In the genomic region with DNA sequence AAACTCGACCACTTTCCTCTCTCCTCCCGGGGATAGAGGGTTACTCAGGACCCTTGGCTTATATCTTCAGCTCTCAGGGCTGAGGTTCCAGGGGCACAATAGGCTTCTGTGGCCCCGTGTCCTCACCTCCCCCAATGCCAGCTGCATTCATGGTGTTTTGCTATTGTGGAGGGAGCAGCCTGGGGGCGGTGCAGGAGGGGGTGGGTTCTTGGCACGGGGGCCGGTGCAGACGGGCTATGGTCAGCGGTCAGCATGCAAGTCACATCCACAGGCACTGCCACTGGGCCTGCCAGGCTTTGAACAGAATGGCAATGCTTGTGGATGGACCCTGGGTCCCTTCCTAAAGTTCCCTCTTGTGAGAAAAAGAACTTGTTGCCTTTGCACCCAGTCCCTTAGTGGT, we compare ENCODE assay signal across 9 mouse cellular contexts. TPM values are rescaled to one million over a fixed set of nuclear protein-coding genes. Genes with fewer than 3 reads are reported as not detected.
A peak's percentile ranks its signal among the peaks of the same experiment; 100 is the strongest.
DNase-seq lines count a peak whose midpoint lies in the region; ATAC-seq and TF ChIP-seq lines count a peak whose summit lies in the region.
"Had no signal": no experiment of that assay in that cellular context is flagged by ENCODE, and none has a peak within 500 bp of the region (broad histone marks: within the 10 kb centered on the region; RNA-seq: fewer than 3 reads in every experiment).

No protein-coding gene starts in this region.

- H3K4me3 ChIP-seq in liver, embryonic 11.5 days (ENCODE audit: low read depth, low read length): no peak overlapping the region
- no peak overlapping the region for H3K4me3 ChIP-seq in liver, embryonic 12.5 days
- H3K4me3 ChIP-seq in embryonic facial prominence, embryonic 14.5 days (ENCODE audit: low read depth, low read length): peak overlapping the region; percentile 78
- H3K4me3 ChIP-seq in intestine, embryonic 14.5 days (ENCODE audit: low read depth, low read length): peak overlapping the region; percentile 83; the same call in 1 of the 2 replicates
- H3K4me3 ChIP-seq in liver, embryonic 13.5 days (replicated peaks): no peak overlapping the region
- peak overlapping the region; percentile 78 for H3K4me3 ChIP-seq in stomach, postnatal 0 days (ENCODE audit: low read depth, low read length)

- 56% methylated on average over 8 of the region's 8 CpGs for WGBS in liver, embryonic 11.5 days
- WGBS in liver, embryonic 12.5 days (ENCODE audit: insufficient replicate concordance): 53% methylated on average over 8 of the region's 8 CpGs
- 36% methylated on average over 8 of the region's 8 CpGs for WGBS in embryonic facial prominence, embryonic 14.5 days
- 35% methylated on average over 8 of the region's 8 CpGs for WGBS in intestine, embryonic 14.5 days
- WGBS in liver, embryonic 13.5 days (ENCODE audit: insufficient replicate concordance): 49% methylated on average over 8 of the region's 8 CpGs
- 48% methylated on average over 8 of the region's 8 CpGs for WGBS in stomach, postnatal 0 days

- H3K9me3 ChIP-seq in liver, embryonic 11.5 days (ENCODE audit: control insufficient read depth, low read length): no peaks in the 10 kb centered on the region
- no peaks in the 10 kb centered on the region for H3K9me3 ChIP-seq in liver, embryonic 12.5 days (replicated peaks)
- no peaks in the 10 kb centered on the region for H3K9me3 ChIP-seq in embryonic facial prominence, embryonic 14.5 days (ENCODE audit: control insufficient read depth, low read length)
- no peaks in the 10 kb centered on the region for H3K9me3 ChIP-seq in intestine, embryonic 14.5 days (ENCODE audit: control insufficient read depth, low read length)
- no peaks in the 10 kb centered on the region for H3K9me3 ChIP-seq in liver, embryonic 13.5 days (replicated peaks)
- H3K9me3 ChIP-seq in stomach, postnatal 0 days (ENCODE audit: control insufficient read depth, low read length): no peaks in the 10 kb centered on the region

- H3K27ac ChIP-seq in liver, embryonic 11.5 days (ENCODE audit: low read depth, low read length): no peak overlapping the region
- H3K27ac ChIP-seq in liver, embryonic 12.5 days: no peak overlapping the region
- peak overlapping the region; percentile 74; the same call in 1 of the 2 replicates for H3K27ac ChIP-seq in embryonic facial prominence, embryonic 14.5 days (replicated peaks; ENCODE audit: low read depth, low read length)
- no peak overlapping the region for H3K27ac ChIP-seq in intestine, embryonic 14.5 days (ENCODE audit: low read depth)
- H3K27ac ChIP-seq in liver, embryonic 13.5 days: no peak overlapping the region
- H3K27ac ChIP-seq in stomach, postnatal 0 days (replicated peaks): 0 out of 2 replicates have a peak overlapping the region, but pooled peaks have one; percentile 2

- no peak for TF ChIP-seq EP300 in stomach, postnatal 0 days (optimal IDR thresholded peaks at IDR 0.05)

- H3K9ac ChIP-seq in liver, embryonic 11.5 days (ENCODE audit: low read depth, low read length): no peak overlapping the region
- H3K9ac ChIP-seq in liver, embryonic 12.5 days: no peak overlapping the region
- peak overlapping the region; percentile 86; the same call in 1 of the 2 replicates for H3K9ac ChIP-seq in embryonic facial prominence, embryonic 14.5 days (ENCODE audit: low read depth, low read length)
- 0 out of 2 replicates have a peak overlapping the region, but pooled peaks have one; percentile 2 for H3K9ac ChIP-seq in intestine, embryonic 14.5 days (ENCODE audit: low read length)
- no peak overlapping the region for H3K9ac ChIP-seq in liver, embryonic 13.5 days
- peak overlapping the region; percentile 9; the same call in 1 of the 2 replicates for H3K9ac ChIP-seq in stomach, postnatal 0 days (ENCODE audit: low read length)

- peaks cover 20% of the 10 kb centered on the region for H3K4me1 ChIP-seq in liver, embryonic 11.5 days (replicated peaks; ENCODE audit: control insufficient read depth, insufficient read depth, low read length)
- H3K4me1 ChIP-seq in liver, embryonic 12.5 days: peaks cover 44% of the 10 kb centered on the region
- peaks cover 38% of the 10 kb centered on the region for H3K4me1 ChIP-seq in embryonic facial prominence, embryonic 14.5 days (ENCODE audit: control insufficient read depth, insufficient read depth, low read length)
- peaks cover 35% of the 10 kb centered on the region for H3K4me1 ChIP-seq in intestine, embryonic 14.5 days (replicated peaks; ENCODE audit: control insufficient read depth, insufficient read depth, low read length)
- H3K4me1 ChIP-seq in liver, embryonic 13.5 days (replicated peaks): peaks cover 45% of the 10 kb centered on the region
- peaks cover 7% of the 10 kb centered on the region; the same call in 1 of the 2 replicates for H3K4me1 ChIP-seq in stomach, postnatal 0 days (replicated peaks; ENCODE audit: control insufficient read depth, insufficient read depth)

- no peaks in the 10 kb centered on the region; the same call in 1 of the 2 replicates for H3K27me3 ChIP-seq in liver, embryonic 11.5 days (replicated peaks; ENCODE audit: control insufficient read depth, insufficient read depth, low read length)
- peaks cover 57% of the 10 kb centered on the region for H3K27me3 ChIP-seq in liver, embryonic 12.5 days (replicated peaks)
- H3K27me3 ChIP-seq in embryonic facial prominence, embryonic 14.5 days (replicated peaks; ENCODE audit: control insufficient read depth, insufficient read depth, low read length): no peaks in the 10 kb centered on the region
- no peaks in the 10 kb centered on the region for H3K27me3 ChIP-seq in intestine, embryonic 14.5 days (replicated peaks; ENCODE audit: control insufficient read depth, insufficient read depth, low read length)
- peaks cover 18% of the 10 kb centered on the region for H3K27me3 ChIP-seq in liver, embryonic 13.5 days
- no peaks in the 10 kb centered on the region for H3K27me3 ChIP-seq in stomach, postnatal 0 days (ENCODE audit: control insufficient read depth, insufficient read depth, low read length)
- H3K27me3 ChIP-seq: Patski had no signal

- TF ChIP-seq CTCF in stomach, postnatal 0 days (IDR thresholded peaks at IDR 0.05; ENCODE audit: low read depth): 0 out of 2 replicates have a peak, but pooled peaks have one; percentile 13

- H3K4me2 ChIP-seq in liver, embryonic 11.5 days: 0 out of 2 replicates have a peak overlapping the region, but pooled peaks have one; percentile 14
- H3K4me2 ChIP-seq in liver, embryonic 12.5 days: no peak overlapping the region
- H3K4me2 ChIP-seq in embryonic facial prominence, embryonic 14.5 days (ENCODE audit: low read depth, low read length): peak overlapping the region; percentile 90
- peak overlapping the region; percentile 73 for H3K4me2 ChIP-seq in intestine, embryonic 14.5 days (ENCODE audit: low read length)
- H3K4me2 ChIP-seq in liver, embryonic 13.5 days: peak overlapping the region; percentile 94
- H3K4me2 ChIP-seq in stomach, postnatal 0 days (replicated peaks; ENCODE audit: low read depth): peak overlapping the region; percentile 86

- DNase-seq in liver, embryonic 11.5 days (ENCODE audit: low spot score): no peak
- DNase-seq in embryonic facial prominence, embryonic 14.5 days (ENCODE audit: low spot score): no peak
- DNase-seq in intestine, embryonic 14.5 days (ENCODE audit: low spot score): no peak
- DNase-seq in liver, embryonic 13.5 days: no peak
- DNase-seq in stomach, postnatal 0 days (ENCODE audit: low spot score): no peak
- DNase-seq in urinary bladder, postnatal 10 days (ENCODE audit: low spot score): no peak
- no peak for DNase-seq in ovary, adult 18-20 months (ENCODE audit: low spot score)

- H3K36me3 ChIP-seq in liver, embryonic 11.5 days (ENCODE audit: control insufficient read depth, insufficient read depth, low read length): no peaks in the 10 kb centered on the region
- H3K36me3 ChIP-seq in liver, embryonic 12.5 days: no peaks in the 10 kb centered on the region
- H3K36me3 ChIP-seq in embryonic facial prominence, embryonic 14.5 days (ENCODE audit: control insufficient read depth, insufficient read depth, low read length): no peaks in the 10 kb centered on the region
- H3K36me3 ChIP-seq in intestine, embryonic 14.5 days (ENCODE audit: control insufficient read depth, insufficient read depth, low read length): peaks cover 7% of the 10 kb centered on the region; the same call in 1 of the 2 replicates
- H3K36me3 ChIP-seq in liver, embryonic 13.5 days: no peaks in the 10 kb centered on the region
- no peaks in the 10 kb centered on the region for H3K36me3 ChIP-seq in stomach, postnatal 0 days (ENCODE audit: control insufficient read depth, insufficient read depth, low read length)

- ATAC-seq in liver, embryonic 11.5 days (replicated peaks; ENCODE audit: low FRiP score): no peak
- no peak for ATAC-seq in liver, embryonic 12.5 days
- ATAC-seq in embryonic facial prominence, embryonic 14.5 days (ENCODE audit: low read depth): no peak
- ATAC-seq in intestine, embryonic 14.5 days (replicated peaks; ENCODE audit: low FRiP score, low TSS enrichment, low read depth): no peak
- ATAC-seq in liver, embryonic 13.5 days (ENCODE audit: low read depth): no peak
- ATAC-seq in stomach, postnatal 0 days (ENCODE audit: low FRiP score, low TSS enrichment): no peak
- ATAC-seq: Patski had no signal

RNA-seq across cellular contexts. Expression of a gene that starts 2.9 kb away (rescaled TPM):
- 11.3 and 13.4 TPM in 2 replicates for polyA plus RNA-seq in liver, embryonic 11.5 days (2014; fragmentation: Nextera tagmentation; extraction: Ambion mirVana)
- polyA plus RNA-seq in liver, embryonic 12.5 days (2016; fragmentation: Nextera tagmentation; extraction: Ambion mirVana): 6.9 and 7.8 TPM in 2 replicates
- 45.6 and 48.1 TPM in 2 replicates for polyA plus RNA-seq in embryonic facial prominence, embryonic 14.5 days (2014; fragmentation: Nextera tagmentation; extraction: Ambion mirVana)
- polyA plus RNA-seq in intestine, embryonic 14.5 days (2014; fragmentation: Nextera tagmentation; extraction: Ambion mirVana): 32.8 and 33.6 TPM in 2 replicates
- 4.3 and 5.1 TPM in 2 replicates for polyA plus RNA-seq in liver, embryonic 13.5 days (2015; fragmentation: Nextera tagmentation; extraction: Ambion mirVana)
- polyA plus RNA-seq in stomach, postnatal 0 days (2015; fragmentation: Nextera tagmentation; extraction: Ambion mirVana): 11.3 and 11.9 TPM in 2 replicates

Comparison
In these comparisons a context has a peak if more than half of its experiments do, and no peak if none do; other contexts are left out.
1. H3K27ac ChIP-seq: peak in embryonic facial prominence, embryonic 14.5 days (single experiment) and stomach, postnatal 0 days (single experiment); none in liver, embryonic 11.5 days (single experiment), liver, embryonic 12.5 days (single experiment), intestine, embryonic 14.5 days (single experiment) and liver, embryonic 13.5 days (single experiment).
2. H3K4me3 ChIP-seq: peak in embryonic facial prominence, embryonic 14.5 days (single experiment), intestine, embryonic 14.5 days (single experiment) and stomach, postnatal 0 days (single experiment); none in liver, embryonic 11.5 days (single experiment), liver, embryonic 12.5 days (single experiment) and liver, embryonic 13.5 days (single experiment).
3. H3K9ac ChIP-seq: peak in embryonic facial prominence, embryonic 14.5 days (single experiment), intestine, embryonic 14.5 days (single experiment) and stomach, postnatal 0 days (single experiment); none in liver, embryonic 11.5 days (single experiment), liver, embryonic 12.5 days (single experiment) and liver, embryonic 13.5 days (single experiment).